Mouse (Mus musculus) megakaryocyte, embryonic 14.5 days (primary cell): ENCODE results near the gene Cdca5.

Experiments used
- FLI1 ChIP-seq: IDR thresholded peaks from 2 replicates; pipeline ENCODE4 v1.6.1; 2012; ENCODE audit warnings: low read length, inconsistent platforms, mixed read lengths
- GATA1 ChIP-seq: IDR thresholded peaks from 3 replicates; pipeline ENCODE4 v1.6.1; 2012; ENCODE audit warnings: mixed read lengths, low read length, inconsistent platforms, borderline replicate concordance

GRCm38 (mm10) chr19:6067011-6067723 is 17.6 kb upstream of the Cdca5 start:
- TF ChIP-seq GATA1 (no peak), FLI1 (no peak)
